Mouse (Mus musculus): Measurements from ENCODE around the gene Igsf3. TPM values are rescaled to one million over a fixed set of nuclear protein-coding genes. Genes with fewer than 3 reads are reported as not detected.
A peak's percentile ranks its signal among the peaks of the same experiment; 100 is the strongest.

Igsf3 gene
- polyA plus RNA-seq, 1 experiment from 2014 or later = 32.0 TPM

DNA sequence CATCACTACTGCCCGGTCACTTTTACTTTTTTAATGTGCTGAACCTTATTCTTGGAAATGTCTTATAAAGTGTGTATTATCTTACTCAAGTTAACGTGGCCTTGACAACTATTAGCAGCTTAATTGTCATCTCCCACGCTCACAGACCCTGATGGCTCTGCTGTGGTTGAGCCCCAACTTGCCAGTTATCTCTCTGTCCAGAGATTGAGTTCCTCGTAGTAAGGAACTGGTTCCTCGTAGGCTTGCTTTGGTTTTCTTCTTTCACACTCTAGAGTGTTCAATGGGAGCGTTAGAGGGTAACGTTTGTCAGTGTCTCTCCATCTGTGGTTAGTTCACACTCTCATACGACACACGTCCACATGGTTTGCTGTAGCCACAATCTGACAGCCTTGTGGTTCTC lies 92.8 kb downstream of the Igsf3 start:
- H3K4me1 ChIP-seq = peaks cover 4% of the 10 kb centered on the region; the same call in 1 of the 2 replicates
- WGBS = 82% methylated on average over 9 of the region's 9 CpGs
- no peak overlapping the region for H3K9ac ChIP-seq
- no peaks in the 10 kb centered on the region for H3K27me3 ChIP-seq (replicated peaks)
- no peaks in the 10 kb centered on the region for H3K9me3 ChIP-seq
- no peak for ATAC-seq (ENCODE audit: insufficient read depth, low FRiP score, low read depth)
- no peak overlapping the region for H3K4me3 ChIP-seq (replicated peaks)
- no peak overlapping the region for H3K27ac ChIP-seq
- H3K4me2 ChIP-seq = no peak overlapping the region
- no peaks in the 10 kb centered on the region for H3K36me3 ChIP-seq

DNA sequence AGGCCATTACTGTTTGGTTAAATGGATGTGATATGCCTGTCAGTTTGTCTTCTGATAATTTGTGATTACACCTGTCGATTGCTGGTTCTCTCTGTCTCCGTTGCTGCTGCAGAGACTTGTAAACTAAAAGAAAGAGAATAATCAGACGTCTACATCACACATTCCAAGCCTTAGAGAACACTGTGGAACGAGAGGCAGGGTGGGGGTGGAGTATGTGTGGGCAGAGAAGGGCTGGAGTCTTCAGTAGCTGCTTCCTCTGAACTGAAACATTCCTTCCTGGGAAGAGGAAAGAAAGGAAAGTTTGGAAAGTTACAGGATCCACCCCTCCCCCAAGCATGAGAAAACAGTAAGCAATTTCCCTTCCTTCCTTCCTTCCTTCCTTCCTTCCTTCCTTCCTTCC lies 95.0 kb downstream of the Igsf3 start:
- H3K36me3 ChIP-seq = no peaks in the 10 kb centered on the region
- no peak overlapping the region for H3K4me3 ChIP-seq (replicated peaks)
- WGBS = 12% methylated on average over 4 of the region's 4 CpGs
- H3K27ac ChIP-seq = no peak overlapping the region
- no peaks in the 10 kb centered on the region for H3K9me3 ChIP-seq
- no peak overlapping the region for H3K9ac ChIP-seq
- peaks cover 4% of the 10 kb centered on the region; the same call in 1 of the 2 replicates for H3K4me1 ChIP-seq
- H3K27me3 ChIP-seq (replicated peaks) = no peaks in the 10 kb centered on the region
- no peak for ATAC-seq (ENCODE audit: insufficient read depth, low FRiP score, low read depth)
- H3K4me2 ChIP-seq = no peak overlapping the region

DNA sequence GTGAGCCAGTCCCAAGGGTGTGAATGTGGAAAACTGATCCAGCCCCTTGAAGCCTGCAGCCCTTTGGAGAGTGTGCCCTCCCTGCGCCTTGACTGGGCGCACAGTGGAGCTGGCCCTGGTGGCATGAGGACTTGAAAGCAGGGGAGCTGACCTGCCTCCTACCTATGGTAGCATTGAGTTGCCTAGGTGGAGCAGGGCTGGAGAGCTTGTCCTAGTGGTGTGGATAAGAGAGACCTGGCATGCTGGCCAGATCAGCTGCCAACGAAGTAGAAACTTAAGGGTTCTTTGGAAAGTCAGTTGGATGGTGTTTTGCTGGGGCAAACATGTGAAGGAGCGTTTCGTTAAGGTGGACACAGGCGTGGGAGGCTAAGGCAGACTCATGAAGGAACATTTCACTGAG lies 105.1 kb downstream of the Igsf3 start:
- 91% methylated on average over 6 of the region's 6 CpGs for WGBS
- H3K9ac ChIP-seq = no peak overlapping the region
- H3K4me2 ChIP-seq = no peak overlapping the region
- no peaks in the 10 kb centered on the region for H3K27me3 ChIP-seq (replicated peaks)
- H3K36me3 ChIP-seq = no peaks in the 10 kb centered on the region
- no peak overlapping the region for H3K4me3 ChIP-seq (replicated peaks)
- no peak for ATAC-seq (ENCODE audit: insufficient read depth, low FRiP score, low read depth)
- H3K4me1 ChIP-seq = no peaks in the 10 kb centered on the region
- no peaks in the 10 kb centered on the region for H3K9me3 ChIP-seq
- no peak overlapping the region for H3K27ac ChIP-seq

DNA sequence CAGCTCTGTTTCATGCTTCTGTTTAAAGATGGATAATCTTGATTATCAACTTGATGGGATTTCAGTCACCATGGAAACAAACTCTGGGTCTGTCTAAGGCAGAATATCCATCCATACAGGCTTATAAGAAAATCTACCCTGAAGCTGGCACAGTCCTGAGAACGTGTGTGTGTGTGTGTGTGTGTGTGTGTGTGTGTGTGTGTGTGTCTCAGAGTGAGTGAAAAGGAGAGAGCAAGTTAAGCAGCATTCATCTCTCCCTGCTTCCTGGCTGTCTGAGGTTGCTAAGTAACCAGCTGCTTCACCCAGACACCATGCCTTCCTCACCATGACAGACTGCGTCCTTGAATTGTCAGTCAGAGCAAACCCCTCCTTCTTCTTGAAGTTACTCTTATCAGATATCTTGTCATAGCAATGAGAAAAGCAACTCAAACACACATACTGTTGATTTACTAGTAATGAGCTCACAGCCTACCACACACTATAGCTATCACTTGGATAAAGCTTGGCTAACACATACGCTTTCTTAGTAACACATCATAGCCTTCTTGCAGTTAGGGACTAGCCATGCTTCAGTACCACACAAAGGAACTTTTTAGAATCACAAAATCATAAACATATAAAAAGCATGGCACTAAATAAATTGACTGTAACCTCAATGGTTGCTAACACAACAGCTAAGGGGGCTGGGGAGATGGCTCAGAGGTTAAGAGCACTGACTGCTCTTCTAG lies 106.5 kb downstream of the Igsf3 start:
- no peaks in the 10 kb centered on the region for H3K9me3 ChIP-seq
- H3K4me3 ChIP-seq (replicated peaks) = no peak overlapping the region
- no peak for ATAC-seq (ENCODE audit: insufficient read depth, low FRiP score, low read depth)
- H3K9ac ChIP-seq = no peak overlapping the region
- H3K4me1 ChIP-seq = no peaks in the 10 kb centered on the region
- H3K27ac ChIP-seq = no peak overlapping the region
- H3K27me3 ChIP-seq (replicated peaks) = no peaks in the 10 kb centered on the region
- H3K36me3 ChIP-seq = no peaks in the 10 kb centered on the region
- 54% methylated on average over 3 of the region's 3 CpGs for WGBS
- H3K4me2 ChIP-seq = no peak overlapping the region

DNA sequence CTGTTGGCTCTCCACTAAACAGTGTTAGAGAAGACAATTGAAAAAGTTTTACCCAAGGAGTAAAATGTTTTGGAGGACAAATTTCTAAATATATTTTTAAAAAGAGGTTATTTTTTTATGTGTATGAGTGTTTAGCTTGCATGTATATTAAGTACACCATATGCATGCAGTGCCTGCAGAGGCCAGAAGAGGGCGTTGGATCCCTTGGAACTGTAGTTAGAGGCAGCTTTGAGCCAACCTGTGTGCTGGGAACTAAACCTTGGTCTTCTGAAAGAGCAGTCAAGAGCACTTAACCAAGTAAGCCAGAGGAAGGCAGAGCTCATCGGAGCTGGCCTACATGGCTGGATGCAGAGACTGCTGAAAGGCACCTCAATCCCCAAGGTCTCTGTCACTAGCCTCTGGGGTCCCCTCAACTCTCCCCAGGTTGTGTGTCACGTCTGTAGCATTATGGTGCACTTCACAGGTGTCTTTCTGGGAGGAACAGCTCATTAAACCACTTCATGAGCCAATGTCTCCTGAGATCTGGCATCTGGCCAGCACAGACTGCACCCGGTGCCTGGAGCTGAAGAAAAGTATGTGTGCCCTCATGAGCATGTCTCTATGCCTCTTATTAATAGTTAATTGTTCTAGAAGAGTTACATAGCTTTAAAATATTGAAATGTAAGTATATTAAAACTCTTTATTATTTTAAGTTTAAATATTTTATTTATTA lies 109.3 kb downstream of the Igsf3 start:
- WGBS = 42% methylated on average over 4 of the region's 4 CpGs
- ATAC-seq (ENCODE audit: insufficient read depth, low FRiP score, low read depth) = no peak
- H3K4me1 ChIP-seq = no peaks in the 10 kb centered on the region

DNA sequence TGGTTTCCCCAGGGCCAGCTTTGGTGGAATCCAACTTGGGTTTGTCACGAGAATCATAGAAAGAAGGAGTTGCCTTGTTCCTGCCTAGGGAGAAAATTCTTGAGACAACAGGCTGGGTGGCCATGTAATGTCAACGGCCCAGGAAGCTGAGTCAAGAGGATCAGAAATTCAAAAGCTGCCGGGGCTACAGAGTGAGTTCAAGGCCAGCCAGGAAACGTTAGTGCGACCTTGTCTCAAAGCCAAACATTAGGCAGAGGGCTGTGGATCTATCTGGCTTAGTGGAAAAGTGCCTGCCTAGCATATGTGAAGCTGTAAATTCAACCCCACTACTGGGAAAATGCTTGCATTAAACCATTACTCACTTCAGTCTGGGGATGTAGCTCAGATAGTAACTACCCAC lies 110.6 kb downstream of the Igsf3 start:
- ATAC-seq (ENCODE audit: insufficient read depth, low FRiP score, low read depth) = no peak
- no peaks in the 10 kb centered on the region for H3K4me1 ChIP-seq
- no peak overlapping the region for H3K4me2 ChIP-seq
- no peak overlapping the region for H3K4me3 ChIP-seq (replicated peaks)
- H3K9me3 ChIP-seq = no peaks in the 10 kb centered on the region
- no peaks in the 10 kb centered on the region for H3K36me3 ChIP-seq
- no peak overlapping the region for H3K9ac ChIP-seq
- 66% methylated on average over 5 of the region's 5 CpGs for WGBS
- H3K27ac ChIP-seq = no peak overlapping the region
- H3K27me3 ChIP-seq (replicated peaks) = no peaks in the 10 kb centered on the region

More for the DNA sequence above, 109.3 kb downstream of the Igsf3 start:
- Histone ChIP-seq H3K36me3 (no peaks in the 10 kb centered on the region), H3K4me2 (no peak overlapping the region), H3K9me3 (no peaks in the 10 kb centered on the region), H3K4me3 (replicated peaks) (no peak overlapping the region), H3K27ac (no peak overlapping the region), H3K27me3 (replicated peaks) (no peaks in the 10 kb centered on the region), H3K9ac (no peak overlapping the region)

DNA sequence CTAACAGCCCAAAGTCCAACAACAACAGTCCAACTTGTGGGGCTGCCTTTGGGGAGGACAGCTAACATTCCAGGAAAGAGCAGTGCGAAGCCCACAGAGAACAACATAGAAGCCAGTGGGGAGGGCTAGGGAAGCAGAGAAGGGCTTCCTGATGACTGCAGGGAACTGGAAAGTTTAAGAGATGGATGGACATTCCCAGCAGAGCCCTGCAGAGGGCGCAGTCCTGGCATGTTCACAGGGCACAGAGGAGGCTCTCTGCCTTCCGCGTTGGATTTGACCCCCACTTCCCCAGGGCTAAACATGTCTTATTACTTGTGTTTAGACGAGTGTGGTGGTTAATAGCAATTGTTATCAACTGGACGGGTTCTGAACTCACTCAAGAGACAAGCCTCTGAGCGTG lies 111.3 kb downstream of the Igsf3 start:
- Histone ChIP-seq H3K27me3 (replicated peaks) (no peaks in the 10 kb centered on the region), H3K4me3 (replicated peaks) (no peak overlapping the region), H3K27ac (no peak overlapping the region), H3K4me2 (no peak overlapping the region), H3K9ac (no peak overlapping the region), H3K9me3 (no peaks in the 10 kb centered on the region), H3K36me3 (no peaks in the 10 kb centered on the region), H3K4me1 (no peaks in the 10 kb centered on the region)
- no peak for ATAC-seq (ENCODE audit: insufficient read depth, low FRiP score, low read depth)
- 71% methylated on average over 7 of the region's 7 CpGs for WGBS

DNA sequence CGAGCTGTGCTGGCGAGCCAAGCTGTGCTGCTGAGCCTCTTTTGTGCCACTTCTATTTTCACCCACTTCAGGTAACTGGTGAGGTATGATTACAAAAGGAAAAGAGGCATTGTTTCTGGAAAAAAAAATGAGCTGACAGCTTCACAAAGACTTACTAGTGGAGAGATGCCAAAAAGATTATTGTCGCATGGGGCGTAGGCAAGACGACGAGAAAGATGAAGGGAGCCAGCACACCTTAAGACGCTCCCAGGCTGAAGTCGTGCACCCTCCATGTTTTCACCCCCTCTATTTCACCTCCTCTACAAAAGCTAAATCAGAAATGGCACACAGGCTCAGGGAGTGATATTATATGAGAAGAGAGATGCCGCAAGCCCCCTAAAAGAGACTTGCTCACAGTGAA lies 113.6 kb downstream of the Igsf3 start:
- ATAC-seq (ENCODE audit: insufficient read depth, low FRiP score, low read depth) = no peak
- no peak overlapping the region for H3K27ac ChIP-seq
- 76% methylated on average over 9 of the region's 9 CpGs for WGBS
- no peaks in the 10 kb centered on the region for H3K27me3 ChIP-seq (replicated peaks)
- no peak overlapping the region for H3K4me2 ChIP-seq
- H3K36me3 ChIP-seq = no peaks in the 10 kb centered on the region
- no peak overlapping the region for H3K9ac ChIP-seq
- no peaks in the 10 kb centered on the region for H3K9me3 ChIP-seq
- no peaks in the 10 kb centered on the region for H3K4me1 ChIP-seq
- H3K4me3 ChIP-seq (replicated peaks) = no peak overlapping the region

DNA sequence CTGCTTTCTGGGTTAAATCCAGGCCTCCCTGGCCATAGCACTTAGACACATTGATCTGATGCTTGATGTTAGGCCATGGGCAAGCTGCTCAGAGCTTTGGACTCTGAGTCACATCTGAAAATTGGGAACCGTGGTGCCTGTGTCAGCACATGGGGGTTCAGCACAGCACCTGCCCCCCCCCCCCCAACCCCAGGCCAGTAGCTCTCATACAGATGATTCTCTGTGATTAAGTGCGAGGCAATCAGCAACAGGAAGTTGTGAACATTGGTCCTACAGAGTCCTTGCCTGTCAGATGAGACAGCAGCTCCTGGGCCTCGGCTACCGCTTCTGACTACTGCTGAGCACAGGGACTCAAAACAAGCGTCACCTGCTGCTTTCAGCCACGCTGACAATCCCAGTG lies 116.0 kb downstream of the Igsf3 start:
- H3K27ac ChIP-seq = no peak overlapping the region
- no peaks in the 10 kb centered on the region for H3K27me3 ChIP-seq (replicated peaks)
- H3K4me2 ChIP-seq = no peak overlapping the region
- ATAC-seq (ENCODE audit: insufficient read depth, low FRiP score, low read depth) = no peak
- WGBS = 72% methylated on average over 6 of the region's 6 CpGs
- no peaks in the 10 kb centered on the region for H3K4me1 ChIP-seq
- H3K36me3 ChIP-seq = no peaks in the 10 kb centered on the region
- H3K4me3 ChIP-seq (replicated peaks) = no peak overlapping the region
- H3K9ac ChIP-seq = no peak overlapping the region
- H3K9me3 ChIP-seq = no peaks in the 10 kb centered on the region

DNA sequence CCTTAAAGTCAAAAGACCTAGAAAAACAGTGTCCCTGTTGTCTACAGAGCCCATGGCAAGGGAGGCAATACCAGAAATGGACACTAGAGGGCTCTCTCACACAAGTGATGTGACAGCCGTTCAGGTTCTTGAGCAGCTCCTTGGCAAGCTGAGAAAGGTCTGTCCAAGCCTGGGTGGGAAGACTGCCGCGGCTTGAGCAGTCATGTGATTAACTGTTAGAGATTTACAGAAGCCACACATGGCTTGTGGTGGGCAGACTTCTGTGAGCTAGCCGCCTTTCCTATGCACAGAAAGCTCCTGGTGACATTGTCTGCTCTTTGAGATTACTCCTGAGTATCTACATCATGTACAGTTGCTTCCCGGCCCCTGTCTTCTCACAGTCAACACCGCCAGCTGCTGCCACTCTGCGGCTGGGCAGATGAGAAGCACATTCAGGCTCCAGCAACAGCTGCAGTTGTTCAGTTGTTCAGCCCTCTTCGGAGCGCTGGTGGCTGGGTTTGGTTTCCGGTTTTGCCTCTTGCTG lies 117.1 kb downstream of the Igsf3 start:
- H3K27ac ChIP-seq = no peak overlapping the region
- peak; percentile 59; the same call in 1 of the 2 replicates for ATAC-seq (ENCODE audit: insufficient read depth, low FRiP score, low read depth)
- H3K9ac ChIP-seq = no peak overlapping the region
- peak overlapping the region; percentile 24; the same call in 1 of the 2 replicates for H3K4me2 ChIP-seq
- H3K9me3 ChIP-seq = no peaks in the 10 kb centered on the region
- no peaks in the 10 kb centered on the region for H3K27me3 ChIP-seq (replicated peaks)
- WGBS = 39% methylated on average over 10 of the region's 10 CpGs
- H3K4me3 ChIP-seq (replicated peaks) = no peak overlapping the region
- no peaks in the 10 kb centered on the region for H3K36me3 ChIP-seq
- no peaks in the 10 kb centered on the region for H3K4me1 ChIP-seq

DNA sequence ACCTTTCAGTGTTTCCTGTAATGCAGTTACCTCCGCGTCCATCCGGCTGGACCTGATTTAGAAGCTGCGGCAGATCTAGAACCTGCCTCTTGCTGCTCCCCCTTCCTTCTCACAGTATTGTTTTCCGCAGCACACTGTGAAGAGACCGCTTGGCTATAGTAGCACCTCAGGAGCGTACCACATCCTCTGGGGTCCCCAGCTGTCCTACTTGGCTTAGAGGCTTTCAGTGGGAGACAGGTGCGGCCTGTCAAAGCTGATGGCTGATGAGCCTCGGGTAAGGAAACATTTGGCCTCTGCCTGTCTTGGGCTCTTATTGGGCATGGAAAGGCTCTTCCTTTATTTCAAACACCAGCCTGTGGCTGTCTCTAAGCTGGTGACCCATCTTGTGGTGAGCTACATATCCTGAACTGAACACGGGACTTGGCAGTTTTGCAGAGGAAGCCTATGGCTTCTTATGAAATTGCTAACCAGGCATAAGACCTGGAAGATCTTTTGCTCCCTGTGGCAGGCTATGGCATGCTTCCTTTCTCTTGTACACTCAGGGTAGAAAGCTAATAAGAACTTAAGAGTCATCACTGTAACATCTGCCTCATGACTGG lies 120.6 kb downstream of the Igsf3 start:
- Histone ChIP-seq H3K4me3 (replicated peaks) (no peak overlapping the region), H3K4me1 (0 out of 2 replicates have a peak, but pooled peaks cover 5% of the 10 kb centered on the region), H3K9ac (no peak overlapping the region), H3K27me3 (replicated peaks) (no peaks in the 10 kb centered on the region), H3K9me3 (no peaks in the 10 kb centered on the region), H3K4me2 (no peak overlapping the region), H3K36me3 (no peaks in the 10 kb centered on the region), H3K27ac (no peak overlapping the region)
- WGBS = 83% methylated on average over 10 of the region's 10 CpGs
- no peak for ATAC-seq (ENCODE audit: insufficient read depth, low FRiP score, low read depth)

DNA sequence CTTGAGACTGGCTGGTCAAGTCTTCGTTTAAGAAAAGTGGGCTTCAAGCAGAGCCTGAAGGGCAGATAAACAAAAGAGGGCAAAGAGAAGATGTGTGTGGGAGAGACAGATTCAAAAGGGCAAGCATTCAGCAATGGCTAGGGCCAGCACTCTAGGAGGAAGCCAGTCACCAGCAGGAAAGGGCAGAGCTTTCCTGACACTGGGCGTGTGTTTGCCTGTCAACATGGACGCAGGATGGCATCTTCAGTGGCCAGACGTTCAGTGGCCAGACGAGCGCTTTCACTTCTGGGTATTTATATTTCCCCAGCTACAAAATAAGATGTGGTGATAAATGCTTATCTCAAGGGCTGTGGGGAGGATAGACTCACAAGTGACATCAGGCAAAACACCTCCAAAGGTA lies 123.0 kb downstream of the Igsf3 start:
- no peak overlapping the region for H3K4me3 ChIP-seq (replicated peaks)
- 0 out of 2 replicates have a peak, but pooled peaks cover 5% of the 10 kb centered on the region for H3K4me1 ChIP-seq
- WGBS = 59% methylated on average over 6 of the region's 6 CpGs
- no peak overlapping the region for H3K4me2 ChIP-seq
- no peaks in the 10 kb centered on the region for H3K36me3 ChIP-seq
- no peak overlapping the region for H3K27ac ChIP-seq
- no peaks in the 10 kb centered on the region for H3K27me3 ChIP-seq (replicated peaks)
- no peak for ATAC-seq (ENCODE audit: insufficient read depth, low FRiP score, low read depth)
- H3K9me3 ChIP-seq = no peaks in the 10 kb centered on the region
- no peak overlapping the region for H3K9ac ChIP-seq

Measured in stomach, embryonic 15.5 days (tissue).